Mouse (Mus musculus): ENCODE measurements at regions not wholly inside any gene's neighbourhood (a gene's known extent, or its start where the extent isn't known, plus 50 kb on each side); places are given as distances from the start of the nearest gene placed in this dataset.

DNA sequence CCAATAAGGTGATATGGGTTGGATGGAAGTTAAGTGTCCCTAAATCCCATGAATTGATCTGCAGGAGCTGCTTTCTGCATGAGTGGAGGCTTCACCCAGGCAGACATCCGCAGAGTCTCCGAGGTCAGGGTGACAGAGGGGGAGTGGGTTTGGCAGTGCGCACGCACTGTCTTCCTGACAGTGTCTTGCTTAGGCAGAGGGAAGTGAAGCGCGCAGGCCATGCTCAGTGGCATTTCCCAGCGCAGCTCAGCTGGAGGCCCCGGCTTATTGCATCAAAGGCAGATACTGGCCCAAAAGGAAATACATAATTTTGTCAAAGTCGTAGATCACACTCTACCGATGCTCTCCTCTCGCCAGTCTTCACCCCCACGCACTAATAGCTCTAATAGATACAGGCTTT lies 252.7 kb upstream of the Dnajc24 start:
- H3K4me3 ChIP-seq, result no peak overlapping the region
- peak overlapping the region; percentile 3; the same call in 1 of the 2 replicates for H3K4me2 ChIP-seq
- no peaks in the 10 kb centered on the region for H3K27me3 ChIP-seq
- H3K9me3 ChIP-seq, result no peaks in the 10 kb centered on the region
- H3K9ac ChIP-seq, result no peak overlapping the region
- 32% methylated on average over 12 of the region's 12 CpGs for WGBS
- H3K27ac ChIP-seq (replicated peaks), result no peak overlapping the region
- H3K36me3 ChIP-seq, result no peaks in the 10 kb centered on the region
- H3K4me1 ChIP-seq (replicated peaks), result peaks cover 6% of the 10 kb centered on the region; the same call in 1 of the 2 replicates
- ATAC-seq (ENCODE audit: low read depth), result peak; percentile 72; the same call in 1 of the 2 replicates

DNA sequence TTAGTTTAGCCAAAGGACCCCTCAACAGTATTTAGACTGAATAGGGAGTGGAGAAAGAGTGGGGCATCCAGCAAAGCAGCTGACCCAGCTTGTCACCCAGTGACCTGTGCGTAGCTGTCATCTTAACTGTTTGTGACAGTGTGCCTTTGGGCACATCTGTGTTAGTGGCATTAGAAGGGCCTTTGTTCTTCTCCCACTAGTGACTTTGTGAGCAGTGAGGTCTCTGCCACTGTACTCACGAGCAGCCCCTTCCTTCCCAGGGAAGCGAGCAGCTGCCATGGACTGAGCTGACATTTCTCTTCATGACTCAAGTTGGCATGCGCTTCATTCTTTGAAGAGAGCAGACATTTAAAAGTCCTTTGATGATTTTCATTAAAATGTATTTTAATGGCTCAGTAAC lies 231.0 kb upstream of the Dnajc24 start:
- ATAC-seq (ENCODE audit: low read depth), result no peak
- H3K27me3 ChIP-seq, result no peaks in the 10 kb centered on the region
- H3K9me3 ChIP-seq, result no peaks in the 10 kb centered on the region
- no peak overlapping the region for H3K4me2 ChIP-seq
- H3K9ac ChIP-seq, result no peak overlapping the region
- 73% methylated on average over 4 of the region's 4 CpGs for WGBS
- H3K36me3 ChIP-seq, result no peaks in the 10 kb centered on the region
- no peaks in the 10 kb centered on the region for H3K4me1 ChIP-seq (replicated peaks)
- no peak overlapping the region for H3K27ac ChIP-seq (replicated peaks)
- H3K4me3 ChIP-seq, result no peak overlapping the region

DNA sequence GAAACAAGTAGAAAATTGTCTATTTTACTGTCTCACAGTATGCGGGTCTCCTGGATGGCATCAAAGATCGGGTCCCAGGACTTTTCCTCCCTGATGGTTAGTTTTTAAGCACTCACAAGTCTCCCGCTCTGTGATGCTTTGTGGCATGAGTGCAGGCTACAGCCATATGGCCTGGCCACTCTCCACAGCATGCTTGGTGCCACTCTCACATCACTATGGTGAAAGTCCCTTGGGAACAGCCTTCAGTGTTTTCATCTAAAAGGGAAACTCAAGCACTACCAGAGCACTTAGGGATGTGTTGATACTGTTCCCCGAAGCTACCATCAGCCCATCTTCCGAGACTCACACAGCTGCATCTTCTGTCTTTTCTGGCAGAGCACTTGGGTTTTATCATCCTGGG lies 227.8 kb upstream of the Dnajc24 start:
- no peak for ATAC-seq (ENCODE audit: low read depth)
- H3K4me1 ChIP-seq (replicated peaks), result no peaks in the 10 kb centered on the region
- WGBS, result 81% methylated on average over 5 of the region's 5 CpGs

DNA sequence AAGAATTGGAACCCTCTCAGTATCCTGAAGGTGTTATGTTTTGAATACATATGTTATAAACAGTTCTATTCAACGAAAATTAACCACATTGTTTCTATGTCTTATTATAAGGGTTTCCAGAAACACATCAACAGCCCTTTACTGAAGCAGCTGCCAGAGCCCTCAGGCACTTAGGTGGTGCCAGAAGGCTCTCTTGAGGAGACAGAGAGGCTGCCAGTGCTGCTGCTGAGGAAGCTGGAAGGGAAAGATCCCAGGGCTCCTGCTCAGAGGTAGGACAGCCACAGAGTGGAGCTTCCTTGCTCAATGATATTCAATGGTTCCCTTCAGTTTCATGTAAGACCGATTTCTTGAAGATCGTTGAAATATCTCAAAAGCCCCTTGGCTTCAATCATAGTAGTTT lies 226.7 kb upstream of the Dnajc24 start:
- Histone ChIP-seq H3K9ac (no peak overlapping the region), H3K4me1 (replicated peaks) (no peaks in the 10 kb centered on the region)

More for the DNA sequence above, 227.8 kb upstream of the Dnajc24 start:
- H3K4me3 ChIP-seq, result no peak overlapping the region
- H3K4me2 ChIP-seq, result no peak overlapping the region
- H3K9ac ChIP-seq, result no peak overlapping the region
- no peaks in the 10 kb centered on the region for H3K27me3 ChIP-seq
- no peak overlapping the region for H3K27ac ChIP-seq (replicated peaks)
- no peaks in the 10 kb centered on the region for H3K9me3 ChIP-seq
- H3K36me3 ChIP-seq, result no peaks in the 10 kb centered on the region

DNA sequence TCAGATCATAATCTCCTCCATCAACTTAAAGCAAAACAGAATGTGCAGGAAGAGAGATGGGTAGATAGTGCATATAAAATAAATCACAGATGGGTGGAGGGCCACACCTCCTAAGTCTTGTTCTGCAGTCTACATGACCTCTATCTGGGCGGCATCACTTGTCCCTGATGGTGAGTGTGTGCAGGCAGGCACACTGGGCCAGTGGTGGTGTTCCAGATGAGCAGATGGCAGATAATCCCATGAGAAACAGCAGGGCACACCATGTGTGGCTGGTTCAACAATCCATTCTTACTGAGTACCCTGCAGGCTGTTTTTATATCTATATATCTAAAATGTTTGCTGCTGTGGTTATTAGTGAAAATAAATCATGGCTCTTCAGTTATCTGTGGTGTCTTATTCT lies 224.9 kb upstream of the Dnajc24 start:
- ATAC-seq (ENCODE audit: low read depth), result no peak
- Histone ChIP-seq H3K4me1 (replicated peaks) (no peaks in the 10 kb centered on the region), H3K36me3 (no peaks in the 10 kb centered on the region), H3K4me2 (no peak overlapping the region), H3K4me3 (no peak overlapping the region), H3K9ac (no peak overlapping the region), H3K27me3 (no peaks in the 10 kb centered on the region), H3K9me3 (no peaks in the 10 kb centered on the region), H3K27ac (replicated peaks) (no peak overlapping the region)
- 63% methylated on average over 1 of the region's 1 CpGs for WGBS

More for the DNA sequence above, 226.7 kb upstream of the Dnajc24 start:
- H3K4me3 ChIP-seq, result no peak overlapping the region
- 78% methylated on average over 3 of the region's 3 CpGs for WGBS
- no peak overlapping the region for H3K4me2 ChIP-seq
- no peak for ATAC-seq (ENCODE audit: low read depth)
- no peaks in the 10 kb centered on the region for H3K9me3 ChIP-seq
- H3K27me3 ChIP-seq, result no peaks in the 10 kb centered on the region
- H3K36me3 ChIP-seq, result no peaks in the 10 kb centered on the region
- H3K27ac ChIP-seq (replicated peaks), result no peak overlapping the region

DNA sequence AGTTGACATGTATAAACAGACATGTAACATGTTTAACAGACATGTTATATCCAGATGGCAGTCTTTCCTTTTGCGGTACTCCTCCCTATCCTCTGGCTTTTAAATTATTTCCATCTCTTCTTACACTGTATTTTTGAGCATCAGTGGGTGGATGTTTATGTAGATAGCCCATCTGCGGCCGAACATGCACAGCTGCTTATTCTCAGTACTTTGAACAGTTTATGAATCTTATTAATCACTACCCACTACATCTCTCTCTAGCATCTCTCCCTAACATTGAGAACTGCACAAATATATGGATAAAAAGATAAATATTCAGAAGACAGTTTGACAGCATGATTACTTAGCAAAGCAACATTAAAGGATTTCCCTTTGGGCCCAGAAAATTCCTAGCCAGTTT lies 212.8 kb upstream of the Dnajc24 start:
- WGBS, result 84% methylated on average over 3 of the region's 3 CpGs
- Histone ChIP-seq H3K4me3 (no peak overlapping the region), H3K27me3 (peaks cover 28% of the 10 kb centered on the region), H3K4me1 (replicated peaks) (no peaks in the 10 kb centered on the region), H3K27ac (replicated peaks) (no peak overlapping the region), H3K9ac (no peak overlapping the region), H3K4me2 (no peak overlapping the region), H3K36me3 (no peaks in the 10 kb centered on the region), H3K9me3 (no peaks in the 10 kb centered on the region)
- no peak for ATAC-seq (ENCODE audit: low read depth)

DNA sequence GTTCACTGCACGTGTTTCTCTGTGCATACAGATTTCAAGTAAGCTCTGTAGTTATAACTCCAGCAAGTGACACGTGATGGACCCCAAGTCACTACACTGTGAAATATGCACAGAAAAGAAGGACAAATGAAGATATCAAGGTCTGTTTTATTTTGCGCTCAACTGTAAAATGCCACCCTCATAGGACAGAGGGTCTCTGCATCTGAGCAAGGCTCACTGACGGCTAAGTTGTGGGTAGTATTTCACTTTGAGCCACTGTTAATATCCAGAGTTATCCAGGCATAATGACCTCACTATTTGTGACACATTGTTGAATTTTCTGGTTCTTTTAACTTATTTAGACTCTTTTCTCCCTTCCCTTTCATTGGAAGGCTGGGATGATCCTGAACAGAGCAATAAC lies 210.4 kb upstream of the Dnajc24 start:
- Histone ChIP-seq H3K9me3 (no peaks in the 10 kb centered on the region), H3K36me3 (no peaks in the 10 kb centered on the region), H3K27me3 (peaks cover 31% of the 10 kb centered on the region), H3K9ac (no peak overlapping the region), H3K4me2 (no peak overlapping the region), H3K27ac (replicated peaks) (no peak overlapping the region), H3K4me3 (no peak overlapping the region), H3K4me1 (replicated peaks) (no peaks in the 10 kb centered on the region)
- WGBS, result 34% methylated on average over 4 of the region's 4 CpGs
- ATAC-seq (ENCODE audit: low read depth), result no peak

DNA sequence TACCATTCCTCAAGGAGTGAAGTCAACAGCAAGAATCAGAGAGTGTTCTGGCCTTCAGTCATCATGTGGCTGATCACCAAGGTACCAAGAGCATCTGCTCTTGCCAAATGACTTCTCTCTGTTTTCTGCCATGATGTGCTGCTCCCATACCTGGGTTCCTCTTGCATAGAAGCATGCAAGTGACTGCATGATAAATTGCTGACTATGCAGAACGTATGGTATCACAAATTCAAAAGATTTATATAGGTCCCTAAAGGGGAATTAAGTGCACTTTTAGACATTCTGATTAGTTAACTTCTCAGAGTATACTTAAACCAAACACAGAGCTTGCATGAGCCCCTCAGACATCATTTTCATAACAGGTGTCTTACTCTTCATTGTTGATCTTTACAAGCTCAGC lies 207.4 kb upstream of the Dnajc24 start:
- no peak overlapping the region for H3K4me3 ChIP-seq
- H3K4me2 ChIP-seq, result no peak overlapping the region
- peaks cover 17% of the 10 kb centered on the region for H3K27me3 ChIP-seq
- H3K27ac ChIP-seq (replicated peaks), result no peak overlapping the region
- no peak overlapping the region for H3K9ac ChIP-seq
- no peaks in the 10 kb centered on the region for H3K36me3 ChIP-seq
- no peak for ATAC-seq (ENCODE audit: low read depth)
- H3K4me1 ChIP-seq (replicated peaks), result no peaks in the 10 kb centered on the region
- H3K9me3 ChIP-seq, result no peaks in the 10 kb centered on the region
- 83% methylated on average over 1 of the region's 1 CpGs for WGBS

DNA sequence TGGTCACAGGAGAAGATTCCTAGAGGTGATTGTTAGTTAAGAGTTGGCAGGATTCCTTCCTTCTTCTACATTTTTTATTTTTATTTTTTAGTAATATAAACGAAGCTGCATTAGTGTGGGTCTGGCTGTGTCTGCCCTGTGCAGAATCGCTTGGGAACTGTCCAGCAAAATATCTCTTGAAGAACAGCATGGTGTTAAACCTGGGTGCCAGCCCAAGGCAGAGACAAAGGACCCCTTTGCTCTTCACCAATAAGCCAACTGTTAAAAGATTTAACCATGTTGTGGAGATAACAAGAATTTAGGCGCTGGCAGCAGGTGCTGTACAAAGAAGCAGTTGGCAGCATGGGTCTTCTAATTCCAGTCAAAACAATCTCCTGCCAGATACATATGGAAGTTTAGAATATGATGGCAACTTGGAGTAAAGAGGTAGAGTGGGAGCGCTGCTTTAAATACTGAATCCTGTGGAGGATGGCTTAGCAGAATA lies 205.5 kb upstream of the Dnajc24 start:
- Histone ChIP-seq H3K4me2 (no peak overlapping the region), H3K4me3 (no peak overlapping the region), H3K9ac (no peak overlapping the region), H3K36me3 (no peaks in the 10 kb centered on the region), H3K9me3 (no peaks in the 10 kb centered on the region), H3K27ac (replicated peaks) (no peak overlapping the region), H3K4me1 (replicated peaks) (no peaks in the 10 kb centered on the region), H3K27me3 (peaks cover 9% of the 10 kb centered on the region)
- no peak for ATAC-seq (ENCODE audit: low read depth)
- whole genome bisulfite sequencing, result 78% methylated on average over 4 of the region's 4 CpGs

DNA sequence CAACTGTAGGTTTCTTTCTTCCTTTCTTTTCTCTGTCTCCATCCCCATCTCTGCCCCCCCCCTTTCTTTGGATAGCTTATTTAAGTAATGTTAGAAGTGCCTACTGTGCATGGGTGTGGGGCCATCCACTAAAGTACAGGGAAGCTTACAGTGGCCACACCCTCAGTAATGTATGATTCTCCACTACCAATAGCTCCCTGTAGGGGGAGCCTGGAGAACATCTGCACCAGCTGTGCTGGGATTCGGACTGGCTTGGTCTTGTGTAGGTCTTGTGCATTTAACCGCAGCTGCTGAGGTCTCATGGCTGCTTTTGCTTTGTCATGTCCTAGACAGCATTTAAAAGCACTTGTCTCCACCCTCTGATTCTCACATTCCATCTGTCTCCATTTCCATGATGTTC lies 196.8 kb upstream of the Dnajc24 start:
- H3K36me3 ChIP-seq, result no peaks in the 10 kb centered on the region
- no peak overlapping the region for H3K4me2 ChIP-seq
- no peak overlapping the region for H3K27ac ChIP-seq (replicated peaks)
- H3K9ac ChIP-seq, result no peak overlapping the region
- ATAC-seq (ENCODE audit: low read depth), result no peak
- 92% methylated on average over 2 of the region's 2 CpGs for WGBS
- H3K27me3 ChIP-seq, result no peaks in the 10 kb centered on the region
- peaks cover 5% of the 10 kb centered on the region for H3K4me1 ChIP-seq (replicated peaks)
- no peaks in the 10 kb centered on the region for H3K9me3 ChIP-seq
- no peak overlapping the region for H3K4me3 ChIP-seq

DNA sequence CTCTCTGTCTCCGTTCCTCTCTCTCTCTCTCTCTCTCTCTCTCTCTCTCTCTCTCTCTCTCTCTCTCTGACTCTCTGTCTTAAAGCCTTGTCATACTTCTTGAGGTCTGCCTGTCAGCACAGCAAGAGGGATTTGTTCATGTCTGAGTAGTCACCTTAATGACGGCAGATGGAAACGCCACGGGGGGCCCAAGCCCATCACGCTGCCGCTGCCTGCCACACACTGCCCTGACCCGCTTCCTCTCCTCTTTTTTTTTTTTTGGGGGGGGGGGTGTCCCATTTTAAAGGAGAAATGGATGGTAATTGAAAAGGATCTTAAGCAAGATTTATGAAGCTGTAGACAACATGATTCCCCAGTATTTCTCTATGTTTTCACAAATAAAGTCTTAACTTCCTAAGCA lies 191.8 kb upstream of the Dnajc24 start:
- ATAC-seq (ENCODE audit: low read depth), result peak; percentile 51; the same call in 1 of the 2 replicates
- Histone ChIP-seq H3K4me3 (no peak overlapping the region), H3K9me3 (no peaks in the 10 kb centered on the region), H3K9ac (no peak overlapping the region), H3K27ac (replicated peaks) (no peak overlapping the region), H3K27me3 (peaks cover 21% of the 10 kb centered on the region), H3K36me3 (no peaks in the 10 kb centered on the region), H3K4me1 (replicated peaks) (peaks cover 30% of the 10 kb centered on the region), H3K4me2 (peak overlapping the region; percentile 66)
- 6% methylated on average over 7 of the region's 7 CpGs for WGBS

DNA sequence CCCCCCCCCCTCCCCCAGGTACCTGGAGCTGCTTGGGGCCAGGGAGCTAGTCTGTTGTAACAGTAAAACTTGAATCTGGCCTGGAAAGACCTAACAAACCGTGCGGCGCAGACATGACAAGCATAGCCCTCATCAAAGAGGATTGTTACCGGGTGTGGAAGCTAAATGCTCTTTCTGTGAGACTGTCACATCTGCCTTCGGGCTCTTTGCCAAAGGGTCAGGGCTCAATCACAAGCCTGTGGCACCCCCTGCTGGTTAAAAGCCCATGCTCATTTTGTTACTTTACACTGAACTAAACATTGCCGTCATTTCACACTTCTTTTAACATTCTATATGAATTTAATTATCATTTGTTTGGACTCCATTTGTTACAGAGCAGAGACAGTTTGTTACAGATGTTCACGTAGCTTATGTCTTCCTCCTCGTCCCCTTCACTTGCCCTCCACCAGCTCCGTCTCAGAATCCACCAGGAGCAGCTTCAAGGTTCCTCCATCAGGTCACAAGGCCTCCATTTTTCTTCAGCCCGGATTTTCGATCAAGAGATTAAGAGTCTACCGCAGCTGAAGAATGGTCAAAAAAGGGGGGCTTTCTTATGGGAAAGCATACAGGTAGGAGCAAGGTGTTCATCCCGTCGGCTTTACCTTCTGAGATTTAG lies 191.1 kb upstream of the Dnajc24 start:
- Histone ChIP-seq H3K4me2 (peak overlapping the region; percentile 66), H3K27me3 (peaks cover 21% of the 10 kb centered on the region), H3K4me3 (peak overlapping the region; percentile 37), H3K4me1 (replicated peaks) (peaks cover 30% of the 10 kb centered on the region), H3K9me3 (no peaks in the 10 kb centered on the region), H3K36me3 (no peaks in the 10 kb centered on the region), H3K9ac (peak overlapping the region; percentile 69), H3K27ac (replicated peaks) (peak overlapping the region; percentile 67)
- WGBS, result 11% methylated on average over 14 of the region's 14 CpGs
- peak; percentile 92 for ATAC-seq (ENCODE audit: low read depth)

DNA sequence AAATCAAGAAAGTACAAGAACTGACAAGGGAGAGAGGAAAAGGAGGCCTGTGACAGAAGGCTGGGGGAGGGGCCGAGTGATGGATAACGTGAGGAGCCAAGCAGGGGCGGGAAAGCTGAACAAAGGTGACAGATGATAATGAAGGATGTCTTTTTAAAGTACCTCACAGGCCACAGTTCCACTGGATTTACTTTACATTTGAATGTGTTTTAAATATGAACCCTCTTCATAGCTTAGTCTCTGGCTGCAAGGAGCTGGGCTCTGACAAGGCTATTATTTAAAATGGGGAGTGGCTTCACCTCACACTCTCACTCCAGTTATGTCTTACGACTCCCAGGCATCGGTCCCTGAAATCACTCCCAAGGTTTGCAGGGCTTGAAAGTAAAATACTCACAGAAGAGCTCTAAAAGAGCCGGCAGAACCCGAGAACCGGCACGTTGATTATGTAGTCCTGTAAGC lies 190.6 kb upstream of the Dnajc24 start:
- Histone ChIP-seq H3K4me3 (peak overlapping the region; percentile 37), H3K9me3 (no peaks in the 10 kb centered on the region), H3K9ac (peak overlapping the region; percentile 69), H3K36me3 (no peaks in the 10 kb centered on the region), H3K4me2 (peak overlapping the region; percentile 66), H3K4me1 (replicated peaks) (peaks cover 30% of the 10 kb centered on the region), H3K27ac (replicated peaks) (peak overlapping the region; percentile 67), H3K27me3 (peaks cover 21% of the 10 kb centered on the region)
- 2% methylated on average over 9 of the region's 9 CpGs for WGBS
- ATAC-seq (ENCODE audit: low read depth), result peak; percentile 52
